Mouse (Mus musculus) left cerebral cortex, postnatal 25 days (tissue): ENCODE results near the gene Tmed10. TPM values are rescaled to one million over a fixed set of nuclear protein-coding genes. Genes with fewer than 3 reads are reported as not detected.
A peak's percentile ranks its signal among the peaks of the same experiment; 100 is the strongest.

Experiments
- DNase-seq, 2 experiments: peaks; one replicate each; pipeline ENCODE4 v3.0.0; 2022; ENCODE audit warnings: low spot score in 2 of 2, mixed read lengths in 1 of 2
- intact Hi-C: fragments of 180-260 bp; cut with DNase I; formaldehyde crosslinking; loops from one replicate; pipeline ENCODE4 v1.15.1; 2025
- total RNA-seq, 2 experiments: library from RNA; stranded (reverse); gene quantifications; 2 replicates each; pipeline ENCODE4 v1.2.3; 2021

The Tmed10 gene
- total RNA-seq, 2 experiments from 2014 or later = 164 to 171 TPM

DNA sequence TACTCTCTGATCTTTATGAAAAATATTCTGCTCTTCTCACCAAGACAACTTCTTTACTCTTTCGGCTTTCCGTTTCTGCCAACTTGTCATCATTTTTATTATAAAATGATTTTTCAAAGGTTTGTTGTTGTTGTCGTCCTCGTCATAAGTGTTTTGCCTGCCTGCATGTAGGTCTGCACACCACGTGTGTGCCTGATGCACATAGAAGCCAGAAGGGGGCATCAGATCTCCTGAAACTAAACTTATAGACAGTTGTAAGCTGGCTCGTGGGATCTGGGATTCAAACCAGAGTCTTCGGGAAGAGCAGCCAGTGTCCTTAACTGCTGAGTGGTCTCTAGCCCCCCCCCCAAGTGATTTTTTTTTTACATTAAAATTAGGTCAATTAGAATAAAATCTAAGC lies 6.3 kb upstream of the Tmed10 start:
- no peak for DNase-seq
- intact Hi-C loops = no loop called here

DNA sequence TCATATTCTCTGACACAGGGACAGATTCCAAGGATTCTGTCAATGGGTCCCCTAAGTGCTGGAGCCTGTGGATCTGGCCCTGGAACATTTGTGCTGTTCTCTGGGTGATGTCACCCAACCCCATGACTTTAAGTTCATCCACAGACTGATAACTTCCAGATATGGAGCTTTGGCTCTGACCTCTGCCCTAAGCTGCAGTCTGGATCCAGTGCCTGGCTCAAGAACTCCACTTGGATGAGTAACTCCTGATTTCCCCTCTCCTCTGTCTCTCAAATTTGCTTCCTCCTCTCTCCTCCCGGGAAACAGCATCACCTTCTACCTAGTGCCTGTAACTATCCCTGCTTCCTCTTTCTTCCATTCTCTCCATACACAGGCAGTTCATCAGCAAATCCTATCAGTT lies 5.7 kb upstream of the Tmed10 start:
- intact Hi-C loops = no loop called here
- no peak for DNase-seq

DNA sequence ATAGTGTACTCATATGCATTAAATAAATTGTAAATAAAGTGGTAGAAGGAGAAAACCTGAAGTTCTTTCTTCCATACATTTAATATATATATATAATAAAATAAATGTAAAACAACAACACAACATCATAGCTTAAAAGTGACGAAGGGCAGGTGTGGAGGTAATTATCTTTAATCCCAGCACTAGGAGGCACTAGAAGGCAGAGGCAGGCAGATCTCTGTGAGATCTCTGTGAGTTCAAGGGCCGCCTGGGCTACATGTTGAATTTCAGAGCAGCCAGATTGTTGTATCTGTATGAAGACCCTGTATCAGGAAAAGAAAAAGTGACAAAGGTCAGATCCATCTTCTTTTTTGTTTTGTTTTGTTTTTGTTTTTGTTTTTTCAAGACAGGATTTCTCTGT lies 3.6 kb upstream of the Tmed10 start:
- intact Hi-C loops = loop anchor here (5.0 kb wide), 1 partner anchor 94 kb away; the partner anchor contains the start of gene Fos

GRCm38 (mm10) chr12:85373591-85374560 lies 771 bp downstream of the Tmed10 start:
- peak; percentile 59 to 67 for DNase-seq
- intact Hi-C loops = loop anchor here (1.0 to 2.0 kb wide), 2 partner anchors 27 to 112 kb away; no protein-coding TSS in a partner anchor

More for the DNA sequence above, 3.6 kb upstream of the Tmed10 start:
- no peak for DNase-seq

DNA sequence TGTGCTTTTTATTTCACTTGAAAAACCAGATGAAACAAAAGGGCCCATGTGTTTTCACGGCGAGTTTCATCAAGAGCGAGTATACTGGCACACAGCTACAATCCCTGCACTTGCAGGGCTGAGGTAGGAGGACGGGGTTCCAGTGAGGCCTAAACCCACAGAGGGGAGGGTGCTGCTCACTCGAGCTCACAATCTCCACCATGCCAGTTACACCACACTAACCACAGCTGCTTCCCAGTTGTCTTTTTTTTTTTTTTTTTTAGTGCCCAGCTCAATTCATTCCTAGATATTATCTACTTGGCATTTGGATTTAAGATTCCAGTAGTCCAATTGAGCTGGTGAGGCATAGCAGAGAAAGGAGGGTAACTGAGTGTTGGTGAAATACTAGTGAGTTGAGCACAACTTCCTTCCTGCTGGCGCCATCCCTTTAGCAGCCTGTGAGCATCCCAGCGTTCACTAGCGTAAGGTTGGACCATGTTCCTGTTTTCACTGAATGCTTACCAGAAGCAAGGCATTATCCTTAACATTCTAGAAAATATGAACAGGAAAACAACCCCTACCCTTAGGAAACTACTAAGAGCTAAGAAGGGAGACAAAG lies 2.5 kb downstream of the Tmed10 start:
- intact Hi-C loops = no loop called here
- no peak for DNase-seq

DNA sequence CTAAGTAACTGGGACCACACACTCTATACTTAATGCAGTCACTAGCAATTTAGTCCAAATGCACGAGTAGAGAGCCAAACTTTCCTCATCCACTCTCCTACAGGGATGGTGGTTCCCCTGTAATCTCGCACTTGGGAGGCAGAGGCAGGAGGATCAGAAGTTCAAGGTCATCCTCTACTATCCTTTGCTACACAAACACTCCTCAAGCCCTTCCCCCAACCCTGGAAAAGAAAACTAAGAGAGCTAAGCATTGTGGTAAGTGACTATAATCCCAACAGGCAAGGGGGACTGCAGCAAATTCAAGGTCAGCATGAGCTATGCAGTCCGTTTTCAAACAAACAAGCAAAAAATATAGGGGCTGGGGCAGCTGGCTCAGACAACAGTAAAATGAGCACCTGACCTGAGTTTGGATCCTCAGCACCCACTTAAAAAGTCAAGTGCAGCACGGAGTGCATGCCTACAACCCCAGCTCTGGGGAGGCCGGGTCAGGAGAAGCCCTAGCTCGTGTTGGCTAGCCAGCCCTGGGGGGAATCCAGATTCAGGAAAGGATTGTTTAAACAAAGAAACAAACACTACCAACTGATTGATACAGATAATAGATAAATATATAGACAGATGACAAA lies 6.1 kb downstream of the Tmed10 start:
- no peak for DNase-seq
- intact Hi-C loops = no loop called here

DNA sequence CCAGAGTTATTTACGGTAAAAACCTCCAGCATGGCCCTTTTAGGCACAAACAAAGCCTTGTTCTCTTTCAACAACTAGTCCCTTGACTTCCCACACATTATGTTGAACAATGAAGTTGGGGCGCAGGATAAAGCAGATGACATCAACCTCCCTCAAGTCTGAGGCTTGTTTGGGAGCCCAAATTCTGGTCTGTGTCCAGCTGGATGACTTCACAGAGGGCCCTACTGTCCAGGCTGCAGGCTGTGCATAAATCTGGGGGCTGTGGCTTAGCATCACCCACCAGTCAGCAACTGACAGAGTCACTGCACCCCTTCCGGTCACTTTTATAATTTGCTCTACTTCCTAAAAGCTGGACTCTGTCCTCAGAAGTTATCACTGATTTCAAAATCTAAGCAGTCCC lies 8.4 kb downstream of the Tmed10 start:
- peak in 1 of 2 experiments; percentile 48 for DNase-seq
- intact Hi-C loops = no loop called here

GRCm38 (mm10) chr12:85362510-85362909 lies 12.1 kb downstream of the Tmed10 start:
- no peak for DNase-seq
- intact Hi-C loops = no loop called here

- intact Hi-C loops = no loop called here
- DNase-seq = no peak
Measured at GRCm38 (mm10) chr12:85361580-85361979, 13.1 kb downstream of the Tmed10 start.

DNA sequence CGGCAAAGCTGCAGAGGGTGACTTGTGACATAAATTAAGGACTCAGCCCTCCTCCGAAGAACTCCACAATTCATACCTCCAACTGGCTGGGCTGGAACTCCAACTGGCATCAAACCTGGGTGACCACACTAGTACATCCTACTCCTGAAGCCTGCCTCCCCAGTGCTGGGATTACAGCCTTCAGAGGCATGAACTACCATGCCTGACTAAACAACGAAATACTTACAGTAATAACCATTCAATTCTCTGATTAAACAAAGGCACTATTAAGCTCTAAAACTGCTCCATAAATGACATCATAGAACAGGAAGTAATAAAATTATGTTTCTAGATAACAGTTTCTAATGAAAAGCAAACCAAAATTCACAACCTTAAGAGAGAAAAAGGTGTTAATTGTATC lies 13.5 kb downstream of the Tmed10 start:
- intact Hi-C loops = no loop called here

GRCm38 (mm10) chr12:85354061-85354460 lies 20.6 kb downstream of the Tmed10 start:
- DNase-seq = no peak
- intact Hi-C loops = no loop called here

More for the DNA sequence above, 13.5 kb downstream of the Tmed10 start:
- DNase-seq = no peak

GRCm38 (mm10) chr12:85350407-85351232 lies 24.0 kb downstream of the Tmed10 start:
- intact Hi-C loops = no loop called here
- peak; percentile 44 to 80 for DNase-seq

GRCm38 (mm10) chr12:85348338-85348737 lies 26.3 kb downstream of the Tmed10 start:
- no peak for DNase-seq
- intact Hi-C loops = no loop called here

GRCm38 (mm10) chr12:85347196-85347595 lies 27.5 kb downstream of the Tmed10 start:
- intact Hi-C loops = loop anchor here (2.0 kb wide), 2 partner anchors 28 to 140 kb away; partner anchors contain the start of gene Tmed10
- DNase-seq = no peak

DNA sequence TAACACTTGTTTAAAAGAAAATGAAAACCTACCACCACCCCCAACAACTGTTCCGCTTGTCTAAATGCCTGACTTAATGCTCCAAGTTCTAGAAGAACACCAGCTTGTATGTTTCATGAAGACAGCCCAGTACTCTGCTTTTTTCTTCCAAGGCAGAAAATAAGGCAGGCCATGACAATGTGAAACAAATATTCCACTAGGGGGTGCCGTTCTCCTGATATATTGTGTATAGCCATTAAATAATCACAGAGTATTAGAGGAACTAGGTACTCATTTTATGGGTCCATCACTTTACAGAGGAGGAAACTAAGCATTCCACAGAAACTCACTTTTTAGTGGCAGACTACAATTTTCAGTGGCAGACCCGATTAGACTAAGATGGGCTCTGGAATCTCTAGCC lies 28.3 kb downstream of the Tmed10 start:
- intact Hi-C loops = loop anchor here (2.0 kb wide), 2 partner anchors 28 to 140 kb away; partner anchors contain the start of gene Tmed10

DNA sequence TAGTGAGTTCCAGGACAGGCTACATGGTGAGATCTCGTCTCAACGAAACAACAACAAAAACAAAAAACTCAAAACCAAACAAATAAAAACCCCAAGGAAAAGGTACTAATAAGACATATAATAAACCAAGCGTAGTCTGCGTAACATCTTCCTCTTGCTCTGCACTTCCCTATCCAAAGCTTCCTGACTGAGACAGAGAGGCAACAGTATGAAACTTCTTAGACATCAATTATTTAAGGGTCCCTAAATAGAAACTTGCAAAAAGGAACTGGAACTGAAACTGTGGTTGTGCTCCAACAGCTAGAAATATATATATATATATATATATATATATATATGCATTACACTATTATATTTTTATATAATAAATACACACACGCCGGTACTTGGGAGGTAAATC lies 29.1 kb downstream of the Tmed10 start:
- DNase-seq = no peak
- intact Hi-C loops = no loop called here

More for the DNA sequence above, 28.3 kb downstream of the Tmed10 start:
- DNase-seq = peak; percentile 65 to 71

- no peak for DNase-seq
- intact Hi-C loops = loop anchor here (5.0 kb wide), 1 partner anchor 318 kb away; no protein-coding TSS in a partner anchor
Measured at GRCm38 (mm10) chr12:85344252-85344651, 30.4 kb downstream of the Tmed10 start.

- intact Hi-C loops = loop anchor here (5.0 kb wide), 1 partner anchor 320 kb away; no protein-coding TSS in a partner anchor
- DNase-seq = no peak
Measured at GRCm38 (mm10) chr12:85342310-85342709, 32.3 kb downstream of the Tmed10 start.

DNA sequence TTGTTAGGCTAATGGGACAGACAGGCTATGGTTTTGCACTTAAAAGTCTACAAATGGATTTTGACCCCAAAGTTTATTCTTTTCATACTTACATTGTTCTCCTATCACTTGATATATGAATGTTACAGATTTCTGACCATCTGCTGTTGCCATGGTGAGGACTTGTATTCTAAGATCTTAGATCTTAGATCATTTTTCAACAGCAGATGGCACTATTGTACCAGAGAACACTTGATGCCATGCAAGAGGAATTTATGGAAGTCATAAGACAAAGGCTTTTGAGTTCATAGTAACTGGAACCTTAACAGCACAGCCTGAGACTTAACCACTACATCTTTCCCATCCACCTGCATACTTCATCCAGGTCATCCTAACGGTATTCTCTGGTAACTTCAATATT lies 33.5 kb downstream of the Tmed10 start:
- DNase-seq = peak; percentile 32 to 78
- intact Hi-C loops = loop anchor here (1.0 to 5.0 kb wide), 3 partner anchors 148 to 321 kb away; no protein-coding TSS in a partner anchor
